Mouse (Mus musculus) kidney, postnatal 25 days (tissue): Measurements from ENCODE around the gene Alkbh2.

ENCODE experiments used
- DNase-seq, 2 experiments: peaks; one replicate each; pipeline ENCODE4 v3.0.0; 2021; ENCODE audit warnings: mixed read lengths in 2 of 2

Alkbh2 gene

GRCm38 (mm10) chr5:114100390-114101099, 27.5 kb downstream of the Alkbh2 start:
- DNase-seq, result no peak

- peak; percentile 91 to 94 for DNase-seq
Measured at GRCm38 (mm10) chr5:114099709-114100389, 28.2 kb downstream of the Alkbh2 start.

DNA sequence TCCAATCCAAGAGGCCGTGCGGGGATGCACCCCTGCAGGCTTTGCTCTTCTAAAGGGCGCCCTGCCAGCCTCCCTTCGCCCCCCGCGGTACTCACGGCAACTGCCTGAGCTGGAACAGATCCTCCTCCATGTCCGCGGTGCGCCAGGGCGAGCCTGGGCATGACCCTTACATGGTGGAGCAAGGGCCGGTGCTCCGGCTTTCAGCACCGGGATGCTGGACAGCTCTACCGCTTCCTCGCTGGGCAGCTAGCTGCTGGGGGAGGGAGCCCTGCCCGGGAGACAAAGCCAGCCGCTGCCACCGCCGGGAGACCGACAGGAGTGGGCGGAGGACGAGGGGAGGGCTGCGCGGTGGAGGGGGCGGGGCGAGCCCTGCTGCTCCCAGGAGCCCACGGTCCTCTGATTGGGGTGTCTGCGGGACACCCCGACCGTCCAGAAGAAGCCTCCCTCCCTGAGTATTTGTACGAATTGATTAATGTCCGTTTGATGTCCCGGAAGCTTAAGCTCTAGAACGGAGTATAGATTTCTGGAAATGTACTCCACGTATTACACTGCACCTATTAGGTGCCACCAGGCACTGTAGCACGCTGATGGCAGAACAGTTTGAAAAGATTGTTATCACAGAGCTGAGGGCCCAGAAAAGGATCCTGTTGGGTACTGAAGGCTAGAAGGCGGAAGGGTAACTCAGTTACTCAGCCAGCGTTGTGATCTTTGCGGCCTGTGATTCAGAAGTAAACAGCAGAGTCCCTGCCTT, 36.8 kb downstream of the Alkbh2 start, which contains the start of gene Svop:
Gene Svop (minus strand): TSS at position 514 of the 751 bp plus-strand sequence.
- DNase-seq, result peak; percentile 78 to 89

- no peak for DNase-seq
Measured at GRCm38 (mm10) chr5:114090421-114091013, 37.5 kb downstream of the Alkbh2 start.

DNA sequence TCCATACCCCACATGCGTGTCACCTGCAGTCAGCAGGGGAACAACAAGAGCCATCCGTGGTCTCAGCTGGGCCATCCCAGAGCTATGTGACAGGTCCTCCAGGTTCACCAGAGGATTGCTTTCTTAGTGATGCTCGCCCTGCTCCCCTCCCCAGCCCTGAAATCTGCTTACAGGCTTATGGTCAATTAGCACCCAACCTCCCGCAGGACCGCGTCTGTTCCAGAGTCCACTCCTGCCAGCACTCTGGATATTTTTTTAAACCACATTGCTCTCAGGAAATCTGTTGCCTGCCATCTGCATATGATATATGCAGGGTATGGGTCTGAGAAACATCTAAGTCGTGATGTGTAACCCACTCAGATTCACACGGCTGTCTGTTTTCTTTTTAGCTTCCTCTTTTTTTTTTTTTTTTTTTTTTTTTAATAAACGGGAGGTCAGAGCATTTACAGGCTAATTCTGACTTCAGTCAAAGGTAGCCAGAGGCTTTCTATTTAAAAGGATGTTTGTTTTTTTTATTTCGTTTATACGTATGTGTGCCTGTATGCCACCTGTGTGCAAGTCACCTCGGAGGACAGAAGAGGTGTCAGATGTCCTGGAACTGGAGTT, 40.0 kb downstream of the Alkbh2 start:
- DNase-seq, result no peak

GRCm38 (mm10) chr5:114085501-114085900, 42.5 kb downstream of the Alkbh2 start:
- no peak for DNase-seq

- no peak for DNase-seq
Measured at GRCm38 (mm10) chr5:114077009-114077408, 51.0 kb downstream of the Alkbh2 start.
